In genomic region chr2:166820844-166821243, GRCm38 (mm10) we compare ENCODE assay signal across 24 mouse cellular contexts. TPM values are rescaled to one million over a fixed set of nuclear protein-coding genes. Genes with fewer than 3 reads are reported as not detected.
DNase-seq lines count a peak whose midpoint lies in the region; ATAC-seq lines count a peak whose summit lies in the region.
"Had no signal": no experiment of that assay in that cellular context is flagged by ENCODE, and none has a peak within 500 bp of the region (broad histone marks: within the 10 kb centered on the region; RNA-seq: fewer than 3 reads in every experiment).

No protein-coding gene starts in this region.

- H3K27ac ChIP-seq in kidney, embryonic 14.5 days (ENCODE audit: low read depth, low read length): no peak overlapping the region
- no peak overlapping the region for H3K27ac ChIP-seq in neural tube, embryonic 14.5 days (ENCODE audit: low read depth, low read length)
- no peak overlapping the region for H3K27ac ChIP-seq in liver, embryonic 12.5 days
- no peak overlapping the region for H3K27ac ChIP-seq in forebrain, embryonic 11.5 days (ENCODE audit: low read depth, low read length)
- H3K27ac ChIP-seq: embryonic facial prominence, embryonic 13.5 days; gastrocnemius, adult 2 months; limb, embryonic 13.5 days; macrophage had no signal

- H3K9me3 ChIP-seq in kidney, embryonic 14.5 days (ENCODE audit: control insufficient read depth, low read length): no peaks in the 10 kb centered on the region
- H3K9me3 ChIP-seq in neural tube, embryonic 14.5 days (ENCODE audit: control insufficient read depth, low read length): no peaks in the 10 kb centered on the region
- no peaks in the 10 kb centered on the region for H3K9me3 ChIP-seq in liver, embryonic 12.5 days (replicated peaks)
- H3K9me3 ChIP-seq in forebrain, embryonic 11.5 days (ENCODE audit: control insufficient read depth, low read length): no peaks in the 10 kb centered on the region
- H3K9me3 ChIP-seq: embryonic facial prominence, embryonic 13.5 days; limb, embryonic 13.5 days had no signal

- no peak overlapping the region for H3K4me2 ChIP-seq in kidney, embryonic 14.5 days (replicated peaks; ENCODE audit: low read depth, low read length)
- H3K4me2 ChIP-seq in neural tube, embryonic 14.5 days (ENCODE audit: low read depth, low read length): no peak overlapping the region
- no peak overlapping the region for H3K4me2 ChIP-seq in liver, embryonic 12.5 days
- no peak overlapping the region for H3K4me2 ChIP-seq in forebrain, embryonic 11.5 days (ENCODE audit: low read depth, low read length, severe bottlenecking)
- H3K4me2 ChIP-seq: embryonic facial prominence, embryonic 13.5 days; limb, embryonic 13.5 days had no signal

- no peak overlapping the region for H3K4me3 ChIP-seq in kidney, embryonic 14.5 days (ENCODE audit: low read length)
- no peak overlapping the region for H3K4me3 ChIP-seq in neural tube, embryonic 14.5 days (ENCODE audit: low read depth, low read length)
- no peak overlapping the region for H3K4me3 ChIP-seq in liver, embryonic 12.5 days
- H3K4me3 ChIP-seq in forebrain, embryonic 11.5 days (ENCODE audit: low read depth, low read length): no peak overlapping the region
- H3K4me3 ChIP-seq: embryonic facial prominence, embryonic 13.5 days; gastrocnemius, adult 2 months; limb, embryonic 13.5 days had no signal

- H3K27me3 ChIP-seq in kidney, embryonic 14.5 days (ENCODE audit: control insufficient read depth, insufficient read depth, low read length): no peaks in the 10 kb centered on the region
- no peaks in the 10 kb centered on the region for H3K27me3 ChIP-seq in neural tube, embryonic 14.5 days (ENCODE audit: control insufficient read depth, insufficient read depth, low read length)
- H3K27me3 ChIP-seq in liver, embryonic 12.5 days (replicated peaks): no peaks in the 10 kb centered on the region
- H3K27me3 ChIP-seq in forebrain, embryonic 11.5 days (ENCODE audit: control insufficient read depth, insufficient read depth, low read length): no peaks in the 10 kb centered on the region
- H3K27me3 ChIP-seq: embryonic facial prominence, embryonic 13.5 days; limb, embryonic 13.5 days had no signal

- 44% methylated on average over 2 of the region's 2 CpGs for WGBS in kidney, embryonic 14.5 days
- WGBS in neural tube, embryonic 14.5 days: 52% methylated on average over 2 of the region's 2 CpGs
- 39% methylated on average over 2 of the region's 2 CpGs for WGBS in liver, embryonic 12.5 days (ENCODE audit: insufficient replicate concordance)
- 79% methylated on average over 2 of the region's 2 CpGs for WGBS in forebrain, embryonic 11.5 days

- peaks cover 10% of the 10 kb centered on the region for H3K4me1 ChIP-seq in kidney, embryonic 14.5 days (ENCODE audit: control insufficient read depth, insufficient read depth, low read length)
- no peaks in the 10 kb centered on the region for H3K4me1 ChIP-seq in neural tube, embryonic 14.5 days (ENCODE audit: control insufficient read depth, insufficient read depth, low read length)
- H3K4me1 ChIP-seq in liver, embryonic 12.5 days: peaks cover 49% of the 10 kb centered on the region
- H3K4me1 ChIP-seq in forebrain, embryonic 11.5 days (replicated peaks; ENCODE audit: control insufficient read depth, insufficient read depth, low read length): no peaks in the 10 kb centered on the region
- H3K4me1 ChIP-seq: limb, embryonic 13.5 days had no signal

- ATAC-seq in kidney, embryonic 14.5 days (ENCODE audit: low FRiP score, low TSS enrichment): peak; percentile 49; the same call in 1 of the 2 replicates
- 0 out of 2 replicates have a peak, but pooled peaks have one; percentile 51 for ATAC-seq in neural tube, embryonic 14.5 days (ENCODE audit: low read depth)
- ATAC-seq in liver, embryonic 12.5 days: peak; percentile 20; the same call in 1 of the 2 replicates
- ATAC-seq in forebrain, embryonic 11.5 days (replicated peaks; ENCODE audit: low FRiP score): no peak
- ATAC-seq: activated CD4-positive, CD25-positive, alpha-beta regulatory T cell, adult 4 months; hindbrain, embryonic 16.5 days had no signal

- H3K9ac ChIP-seq in kidney, embryonic 14.5 days (ENCODE audit: low read depth, low read length): no peak overlapping the region
- H3K9ac ChIP-seq in neural tube, embryonic 14.5 days (replicated peaks; ENCODE audit: low read depth, low read length): no peak overlapping the region
- H3K9ac ChIP-seq in liver, embryonic 12.5 days: no peak overlapping the region
- H3K9ac ChIP-seq in forebrain, embryonic 11.5 days (ENCODE audit: low read length): no peak overlapping the region
- H3K9ac ChIP-seq: embryonic facial prominence, embryonic 13.5 days; limb, embryonic 13.5 days had no signal

- H3K36me3 ChIP-seq in kidney, embryonic 14.5 days (ENCODE audit: control insufficient read depth, insufficient read depth, low read length): no peaks in the 10 kb centered on the region
- no peaks in the 10 kb centered on the region for H3K36me3 ChIP-seq in neural tube, embryonic 14.5 days (ENCODE audit: control insufficient read depth, insufficient read depth, low read length)
- peaks cover 6% of the 10 kb centered on the region for H3K36me3 ChIP-seq in liver, embryonic 12.5 days
- H3K36me3 ChIP-seq in forebrain, embryonic 11.5 days (ENCODE audit: control insufficient read depth, insufficient read depth, low read length): no peaks in the 10 kb centered on the region
- H3K36me3 ChIP-seq: limb, embryonic 13.5 days had no signal

- DNase-seq in kidney, adult 9 months: no peak
- DNase-seq in neural tube, embryonic 10.5 days (ENCODE audit: extremely low spot score, low spot score): no peak
- no peak for DNase-seq in forebrain, embryonic 11.5 days (ENCODE audit: low spot score)
- DNase-seq in layer of hippocampus, postnatal 14 days (ENCODE audit: low spot score in 2 of 2): no peak
- DNase-seq: adrenal gland, postnatal 14 days; cerebellum, adult 18-20 months; cerebellum, postnatal 36 days; gastrocnemius, adult 2 months; heart, adult 11 months; heart, postnatal 14 days; kidney, adult 11 months; layer of hippocampus, postnatal 36 days; lung, adult 2 months; midbrain, embryonic 14.5 days; right cerebral cortex, postnatal 14 days; thymus, postnatal 14 days had no signal

RNA-seq across cellular contexts. Expression of gene Arfgef2, which starts 15.5 kb away (rescaled TPM):
- polyA plus RNA-seq in kidney, embryonic 14.5 days (2014; fragmentation: Nextera tagmentation; extraction: Ambion mirVana): 2.8 and 5.6 TPM in 2 replicates
- polyA plus RNA-seq in neural tube, embryonic 14.5 days (2014; fragmentation: Nextera tagmentation; extraction: Ambion mirVana): 5.6 and 8.0 TPM in 2 replicates
- polyA plus RNA-seq in liver, embryonic 12.5 days (2016; fragmentation: Nextera tagmentation; extraction: Ambion mirVana): 7.7 and 8.0 TPM in 2 replicates
- 5.2 and 6.1 TPM in 2 replicates for polyA plus RNA-seq in forebrain, embryonic 11.5 days (2014; fragmentation: Nextera tagmentation; extraction: Ambion mirVana)
- total RNA-seq in layer of hippocampus, postnatal 14 days (2021): 10 to 100 TPM; 44.5 to 46.0 TPM

RNA-seq across cellular contexts. Expression of gene Trp53rkb, which starts 28.5 kb away (rescaled TPM):
- polyA plus RNA-seq in kidney, embryonic 14.5 days (2014; fragmentation: Nextera tagmentation; extraction: Ambion mirVana): 9.1 and 10.1 TPM in 2 replicates
- polyA plus RNA-seq in neural tube, embryonic 14.5 days (2014; fragmentation: Nextera tagmentation; extraction: Ambion mirVana): 9.4 and 9.8 TPM in 2 replicates
- 5.0 and 6.3 TPM in 2 replicates for polyA plus RNA-seq in liver, embryonic 12.5 days (2016; fragmentation: Nextera tagmentation; extraction: Ambion mirVana)
- polyA plus RNA-seq in forebrain, embryonic 11.5 days (2014; fragmentation: Nextera tagmentation; extraction: Ambion mirVana): 11.4 and 12.0 TPM in 2 replicates
- total RNA-seq in layer of hippocampus, postnatal 14 days (2021): 1 to 10 TPM; 5.2 to 6.7 TPM
